29 mouse cellular contexts compared by ENCODE assay signal in the genomic region with DNA sequence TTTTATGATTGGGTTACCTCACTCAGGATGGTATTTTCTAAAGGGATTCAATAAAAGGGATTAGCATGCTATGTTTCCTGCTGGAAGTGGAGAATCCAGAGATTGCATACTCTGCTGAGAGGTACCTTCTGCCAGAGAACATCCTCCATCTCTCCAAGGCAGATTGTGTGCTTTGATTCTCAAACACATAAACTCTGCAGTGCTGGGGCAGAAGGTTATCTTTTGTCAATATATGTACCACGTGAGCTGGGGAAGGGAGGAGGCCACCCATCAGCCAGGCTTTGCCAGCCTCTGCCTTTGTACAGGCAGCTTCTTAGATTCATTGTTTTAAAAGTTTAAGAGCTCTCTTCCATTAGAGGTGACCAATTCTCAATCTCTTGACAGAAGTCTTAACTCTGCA. TPM values are rescaled to one million over a fixed set of nuclear protein-coding genes. Genes with fewer than 3 reads are reported as not detected.
DNase-seq lines count a peak whose midpoint lies in the region; ATAC-seq and TF ChIP-seq lines count a peak whose summit lies in the region.
"Had no signal": no experiment of that assay in that cellular context is flagged by ENCODE, and none has a peak within 500 bp of the region (broad histone marks: within the 10 kb centered on the region; RNA-seq: fewer than 3 reads in every experiment).

No protein-coding gene starts in this region.

- no peaks in the 10 kb centered on the region for H3K79me2 ChIP-seq in heart, adult 2 months (replicated peaks; ENCODE audit: control insufficient read depth, insufficient read depth, low read length)

- intact Hi-C loops in heart, adult 2 months (cut with DNase I): no loop called here

- no peaks in the 10 kb centered on the region for H3K9me3 ChIP-seq in liver, embryonic 14.5 days (ENCODE audit: control insufficient read depth, low read length)
- H3K9me3 ChIP-seq: embryonic facial prominence, embryonic 12.5 days; G1E; hindbrain, embryonic 12.5 days; kidney, embryonic 15.5 days; limb, embryonic 12.5 days had no signal

- no peak overlapping the region for H3K27ac ChIP-seq in heart, adult 2 months
- no peak overlapping the region for H3K27ac ChIP-seq in liver, embryonic 14.5 days
- H3K27ac ChIP-seq: embryonic facial prominence, embryonic 12.5 days; hindbrain, embryonic 12.5 days; hindbrain, postnatal 0 days; kidney, embryonic 15.5 days; left cerebral cortex, adult 2 months; limb, embryonic 12.5 days had no signal

- H3K4me1 ChIP-seq in heart, adult 2 months (ENCODE audit: control insufficient read depth, insufficient read depth, low read length): no peaks in the 10 kb centered on the region
- peaks cover 0 to 7% of the 10 kb centered on the region in 2 experiments; a peak in 2 of 4 replicates for H3K4me1 ChIP-seq in liver, embryonic 14.5 days (replicated peaks; ENCODE audit: control insufficient read depth in 2 of 2, insufficient read depth in 2 of 2, low read length in 1 of 2)
- H3K4me1 ChIP-seq: embryonic facial prominence, embryonic 12.5 days; hindbrain, embryonic 12.5 days; kidney, embryonic 15.5 days had no signal

- no peaks in the 10 kb centered on the region for H3K36me3 ChIP-seq in heart, adult 2 months (ENCODE audit: control insufficient read depth, insufficient read depth, low read length)
- no peaks in the 10 kb centered on the region for H3K36me3 ChIP-seq in liver, embryonic 14.5 days (replicated peaks; ENCODE audit: control insufficient read depth, insufficient read depth, low read depth)
- H3K36me3 ChIP-seq: embryonic facial prominence, embryonic 12.5 days; G1E; hindbrain, embryonic 12.5 days; kidney, embryonic 15.5 days; limb, embryonic 12.5 days had no signal

- TF ChIP-seq EP300 in heart, adult 2 months (IDR thresholded peaks at IDR 0.05; ENCODE audit: insufficient read depth, low read depth, low read length): no peak
- TF ChIP-seq EP300 in liver, embryonic 14.5 days (IDR thresholded peaks at IDR 0.05; ENCODE audit: low read depth): no peak

- H3K4me2 ChIP-seq in liver, embryonic 14.5 days (ENCODE audit: low read depth): no peak overlapping the region
- H3K4me2 ChIP-seq: embryonic facial prominence, embryonic 12.5 days; heart, embryonic 11.5 days; hindbrain, embryonic 12.5 days; kidney, embryonic 15.5 days; limb, embryonic 12.5 days; lung, embryonic 14.5 days had no signal

- no peaks in the 10 kb centered on the region for H3K27me3 ChIP-seq in heart, adult 2 months (ENCODE audit: control insufficient read depth, insufficient read depth, low read length)
- H3K27me3 ChIP-seq in liver, embryonic 14.5 days (ENCODE audit: control insufficient read depth, insufficient read depth, low read length): no peaks in the 10 kb centered on the region
- H3K27me3 ChIP-seq: embryonic facial prominence, embryonic 12.5 days; hindbrain, embryonic 12.5 days; kidney, embryonic 15.5 days had no signal

- DNase-seq in heart, adult 11 months: peak; percentile 24
- no peak for DNase-seq in heart, adult 2 months
- DNase-seq in liver: peak; percentile 7
- peak in 2 of 3 experiments; percentile 9 to 17 for DNase-seq in liver, embryonic 14.5 days (ENCODE audit: low read depth in 3 of 3, low spot score in 3 of 3)
- DNase-seq in spleen, adult 12 weeks (ENCODE audit: low spot score): no peak
- DNase-seq in urinary bladder, postnatal 4 days (ENCODE audit: low spot score in 2 of 2): no peak
- no peak for DNase-seq in lung, adult 18-20 months
- DNase-seq: adrenal gland, adult 8-10 months; cerebellum, adult 8-10 months; embryo, embryonic 11 days; heart, postnatal 36 days; kidney, adult 18-20 months; kidney, postnatal 25 days; layer of hippocampus, adult 9-11 months; lung, embryonic 14.5 days; lung, postnatal 14 days; midbrain, embryonic 14.5 days; thymus, postnatal 14 days had no signal

- H3K9ac ChIP-seq in heart, adult 2 months (ENCODE audit: low read depth, low read length): no peak overlapping the region
- no peak overlapping the region for H3K9ac ChIP-seq in liver, embryonic 14.5 days (replicated peaks)
- H3K9ac ChIP-seq: embryonic facial prominence, embryonic 12.5 days; hindbrain, embryonic 12.5 days; kidney, embryonic 15.5 days; limb, embryonic 12.5 days; lung, embryonic 14.5 days had no signal

- TF ChIP-seq POLR2A in heart, adult 2 months (IDR thresholded peaks at IDR 0.05; ENCODE audit: insufficient read depth, low read depth, low read length): no peak

- WGBS in heart, adult 2 months: 35% methylated on average over 1 of the region's 1 CpGs
- 36% methylated on average over 1 of the region's 1 CpGs for WGBS in liver, embryonic 14.5 days (ENCODE audit: insufficient replicate concordance)

- ATAC-seq in liver, embryonic 14.5 days (ENCODE audit: insufficient read depth): no peak
- ATAC-seq: forebrain, embryonic 16.5 days; hindbrain, postnatal 0 days had no signal

- no peak for TF ChIP-seq CTCF in heart, adult 2 months (IDR thresholded peaks at IDR 0.05)
- TF ChIP-seq CTCF in liver, embryonic 14.5 days (IDR thresholded peaks at IDR 0.05; ENCODE audit: low read depth): no peak

- no peak overlapping the region for H3K4me3 ChIP-seq in heart, adult 2 months
- no peak overlapping the region for H3K4me3 ChIP-seq in liver, embryonic 14.5 days (ENCODE audit: insufficient read depth in 1 of 2, low read depth in 2 of 2, low read length in 2 of 2)
- H3K4me3 ChIP-seq: embryonic facial prominence, embryonic 12.5 days; hindbrain, embryonic 12.5 days; kidney, embryonic 15.5 days; left cerebral cortex, adult 2 months; limb, embryonic 12.5 days had no signal

RNA-seq across cellular contexts. Expression of gene Slc1a2, which starts 57.3 kb away (rescaled TPM):
- under 1 TPM; 0.29 to 0.50 TPM for total RNA-seq in heart, adult 2 months (2021)
- 0.12 and 0.76 TPM in 2 replicates for polyA plus RNA-seq in heart, adult 2 months (2012; rRNA removed)
- 0.29 and 0.44 TPM in 2 replicates for polyA plus RNA-seq in liver, embryonic 14.5 days (2012; rRNA removed)
- 0.45 and 1.0 TPM in 2 replicates for polyA plus RNA-seq in liver, embryonic 14.5 days (2014; fragmentation: Nextera tagmentation; extraction: Ambion mirVana)
- total RNA-seq: granulocyte monocyte progenitor cell, adult 5-6 weeks; monocyte, adult 5-6 weeks had no signal
- polyA plus RNA-seq: G1E had no signal

Comparison
In these comparisons a context has a peak if more than half of its experiments do, and no peak if none do; other contexts are left out.
1. DNase-seq: peak in heart, adult 11 months (single experiment), liver (single experiment) and liver, embryonic 14.5 days (2 of 3); none in heart, adult 2 months (0 of 2), spleen, adult 12 weeks (single experiment), urinary bladder, postnatal 4 days (0 of 2) and lung, adult 18-20 months (0 of 2).